ENCODE assay signal across 31 mouse cellular contexts in genomic region chr5:106985594-106985993, GRCm38 (mm10). TPM values are rescaled to one million over a fixed set of nuclear protein-coding genes. Genes with fewer than 3 reads are reported as not detected.
DNase-seq lines count a peak whose midpoint lies in the region; ATAC-seq and TF ChIP-seq lines count a peak whose summit lies in the region.
"Had no signal": no experiment of that assay in that cellular context is flagged by ENCODE, and none has a peak within 500 bp of the region (broad histone marks: within the 10 kb centered on the region; RNA-seq: fewer than 3 reads in every experiment).

No protein-coding gene starts in this region.

- H3K27me3 ChIP-seq in kidney, postnatal 0 days (ENCODE audit: insufficient read depth, low read length): no peaks in the 10 kb centered on the region
- no peaks in the 10 kb centered on the region for H3K27me3 ChIP-seq in lung, postnatal 0 days (replicated peaks; ENCODE audit: insufficient read depth, low read length)
- H3K27me3 ChIP-seq in stomach, embryonic 16.5 days (ENCODE audit: control insufficient read depth, insufficient read depth, low read length): no peaks in the 10 kb centered on the region
- H3K27me3 ChIP-seq: embryonic facial prominence, embryonic 15.5 days; heart, embryonic 13.5 days; hindbrain, embryonic 15.5 days; kidney, embryonic 15.5 days; limb, embryonic 12.5 days; liver, embryonic 15.5 days; midbrain, embryonic 13.5 days; neural tube, embryonic 13.5 days had no signal

- no peaks in the 10 kb centered on the region for H3K9me3 ChIP-seq in kidney, postnatal 0 days (replicated peaks; ENCODE audit: low read length)
- H3K9me3 ChIP-seq in lung, postnatal 0 days (ENCODE audit: low read length): no peaks in the 10 kb centered on the region
- no peaks in the 10 kb centered on the region for H3K9me3 ChIP-seq in stomach, embryonic 16.5 days (replicated peaks; ENCODE audit: control insufficient read depth, low read length)
- H3K9me3 ChIP-seq: embryonic facial prominence, embryonic 10.5 days; embryonic facial prominence, embryonic 15.5 days; heart, embryonic 13.5 days; hindbrain, embryonic 15.5 days; kidney, embryonic 15.5 days; limb, embryonic 12.5 days; liver, embryonic 15.5 days; midbrain, embryonic 13.5 days; neural tube, embryonic 13.5 days had no signal

- 0 out of 2 replicates have a peak, but pooled peaks cover 2% of the 10 kb centered on the region for H3K4me1 ChIP-seq in kidney, postnatal 0 days (replicated peaks; ENCODE audit: insufficient read depth, low read length)
- H3K4me1 ChIP-seq in lung, postnatal 0 days (ENCODE audit: insufficient read depth, low read depth, low read length): peaks cover 3% of the 10 kb centered on the region; the same call in 1 of the 2 replicates
- peaks cover 18% of the 10 kb centered on the region for H3K4me1 ChIP-seq in stomach, embryonic 16.5 days (ENCODE audit: control insufficient read depth, insufficient read depth, low read length)
- H3K4me1 ChIP-seq: hindbrain, embryonic 15.5 days; midbrain, embryonic 13.5 days; neural tube, embryonic 13.5 days had no signal

- no peak overlapping the region for H3K9ac ChIP-seq in kidney, postnatal 0 days (ENCODE audit: low read depth, low read length)
- H3K9ac ChIP-seq in lung, postnatal 0 days (replicated peaks; ENCODE audit: low read depth): no peak overlapping the region
- no peak overlapping the region for H3K9ac ChIP-seq in stomach, embryonic 16.5 days (ENCODE audit: low read length)
- H3K9ac ChIP-seq: embryonic facial prominence, embryonic 15.5 days; heart, embryonic 13.5 days; hindbrain, embryonic 15.5 days; kidney, embryonic 15.5 days; limb, embryonic 12.5 days; liver, embryonic 15.5 days; midbrain, embryonic 13.5 days; neural tube, embryonic 13.5 days had no signal

- H3K27ac ChIP-seq in kidney, postnatal 0 days: no peak overlapping the region
- no peak overlapping the region for H3K27ac ChIP-seq in lung, postnatal 0 days (ENCODE audit: low read length)
- peak overlapping the region; percentile 38; the same call in 1 of the 2 replicates for H3K27ac ChIP-seq in stomach, embryonic 16.5 days (ENCODE audit: low read length)
- H3K27ac ChIP-seq: embryonic facial prominence, embryonic 10.5 days; embryonic facial prominence, embryonic 15.5 days; heart, embryonic 13.5 days; hindbrain, embryonic 15.5 days; kidney, embryonic 15.5 days; limb, embryonic 12.5 days; liver, embryonic 15.5 days; midbrain, embryonic 13.5 days; neural tube, embryonic 13.5 days had no signal

- peaks cover 7% of the 10 kb centered on the region; the same call in 1 of the 2 replicates for H3K36me3 ChIP-seq in kidney, postnatal 0 days (ENCODE audit: insufficient read depth, low read length)
- no peaks in the 10 kb centered on the region for H3K36me3 ChIP-seq in lung, postnatal 0 days (ENCODE audit: insufficient read depth, low read length)
- H3K36me3 ChIP-seq in stomach, embryonic 16.5 days (ENCODE audit: control insufficient read depth, insufficient read depth, low read length): peaks cover 6% of the 10 kb centered on the region; the same call in 1 of the 2 replicates

- 51% methylated on average over 2 of the region's 2 CpGs for WGBS in kidney, postnatal 0 days
- 24% methylated on average over 2 of the region's 2 CpGs for WGBS in lung, postnatal 0 days
- WGBS in stomach, embryonic 16.5 days: 49% methylated on average over 2 of the region's 2 CpGs

- H3K4me3 ChIP-seq in kidney, postnatal 0 days (replicated peaks; ENCODE audit: low read depth, low read length): no peak overlapping the region
- no peak overlapping the region for H3K4me3 ChIP-seq in lung, postnatal 0 days (ENCODE audit: low read depth, low read length)
- H3K4me3 ChIP-seq in stomach, embryonic 16.5 days (replicated peaks; ENCODE audit: low read length): no peak overlapping the region
- H3K4me3 ChIP-seq: embryonic facial prominence, embryonic 10.5 days; embryonic facial prominence, embryonic 15.5 days; heart, embryonic 13.5 days; hindbrain, embryonic 15.5 days; kidney, embryonic 15.5 days; limb, embryonic 12.5 days; liver, embryonic 15.5 days; midbrain, embryonic 13.5 days; neural tube, embryonic 13.5 days had no signal

- TF ChIP-seq EP300 in lung, postnatal 0 days (IDR thresholded peaks at IDR 0.05): peak; percentile 78

- peak; percentile 9 for DNase-seq in CD4-positive, CD25-positive, alpha-beta regulatory T cell, adult 2 months (ENCODE audit: low read depth, low spot score)
- peak; percentile 47 for DNase-seq in kidney, postnatal 0 days (ENCODE audit: low spot score)
- DNase-seq in kidney, adult 18-20 months: no peak
- peak; percentile 89 for DNase-seq in lung, postnatal 0 days (ENCODE audit: low spot score)
- DNase-seq in lung, postnatal 14 days: no peak
- DNase-seq: adrenal gland, adult 2 months; adrenal gland, postnatal 36 days; cerebellum, adult 2 months; cerebellum, postnatal 14 days; gastrocnemius, postnatal 25 days; heart, postnatal 10 days; lung, postnatal 36 days; right cerebral cortex, postnatal 4 days had no signal

- TF ChIP-seq CTCF in kidney, postnatal 0 days (IDR thresholded peaks at IDR 0.05; ENCODE audit: low read depth): no peak
- no peak for TF ChIP-seq CTCF in lung, postnatal 0 days (IDR thresholded peaks at IDR 0.05)

- H3K4me2 ChIP-seq in kidney, postnatal 0 days (ENCODE audit: low read length): no peak overlapping the region
- H3K4me2 ChIP-seq in lung, postnatal 0 days (replicated peaks; ENCODE audit: low read depth, low read length): no peak overlapping the region
- H3K4me2 ChIP-seq in stomach, embryonic 16.5 days (ENCODE audit: low read depth, low read length): no peak overlapping the region
- H3K4me2 ChIP-seq: embryonic facial prominence, embryonic 15.5 days; heart, embryonic 13.5 days; hindbrain, embryonic 15.5 days; kidney, embryonic 15.5 days; limb, embryonic 12.5 days; liver, embryonic 15.5 days; midbrain, embryonic 13.5 days; neural tube, embryonic 13.5 days had no signal

- ATAC-seq in CD4-positive, CD25-positive, alpha-beta regulatory T cell, adult 4 months: no peak
- ATAC-seq in kidney, postnatal 0 days (replicated peaks; ENCODE audit: low FRiP score, low read depth): no peak
- peak; percentile 80 for ATAC-seq in lung, postnatal 0 days
- ATAC-seq in stomach, embryonic 16.5 days (ENCODE audit: insufficient read depth, low FRiP score): peak; percentile 24; the same call in 1 of the 2 replicates
- ATAC-seq in erythroid progenitor cell, adult 5-6 weeks (replicated peaks; ENCODE audit: low FRiP score, poor library complexity, severe bottlenecking): no peak
- ATAC-seq: forebrain, embryonic 14.5 days; intestine, embryonic 16.5 days; midbrain, embryonic 13.5 days had no signal

RNA-seq across cellular contexts. Expression of gene Cdc7, which starts 21.5 kb away (rescaled TPM):
- 10 to 100 TPM; 19.1 to 23.9 TPM for polyA plus RNA-seq in CD4-positive, CD25-positive, alpha-beta regulatory T cell, adult 4 months (2017; shearing (Covaris generic))
- 14.8 and 19.0 TPM in 2 replicates for polyA plus RNA-seq in kidney, postnatal 0 days (2015; fragmentation: Nextera tagmentation; extraction: Ambion mirVana)
- polyA plus RNA-seq in lung, postnatal 0 days (2015; fragmentation: Nextera tagmentation; extraction: Ambion mirVana): 4.3 and 5.2 TPM in 2 replicates
- polyA plus RNA-seq in stomach, embryonic 16.5 days (2015; fragmentation: Nextera tagmentation; extraction: Ambion mirVana): 39.2 and 42.6 TPM in 2 replicates
- 45.4 and 69.6 TPM in 2 replicates for total RNA-seq in erythroid progenitor cell, adult 5-6 weeks (2015; ENCODE audit: low replicate concordance)
- total RNA-seq in erythroid progenitor cell, adult 5-6 weeks (2017; ENCODE audit: low replicate concordance): 17.3 and 52.6 TPM in 2 replicates

RNA-seq across cellular contexts. Expression of gene Hfm1, which starts 59.5 kb away (rescaled TPM):
- not detected for polyA plus RNA-seq in CD4-positive, CD25-positive, alpha-beta regulatory T cell, adult 4 months (2017; shearing (Covaris generic))
- polyA plus RNA-seq in kidney, postnatal 0 days (2015; fragmentation: Nextera tagmentation; extraction: Ambion mirVana): 1.1 and 1.2 TPM in 2 replicates
- 0.08 and 0.10 TPM in 2 replicates for polyA plus RNA-seq in lung, postnatal 0 days (2015; fragmentation: Nextera tagmentation; extraction: Ambion mirVana)
- polyA plus RNA-seq in stomach, embryonic 16.5 days (2015; fragmentation: Nextera tagmentation; extraction: Ambion mirVana): 0.67 and 0.87 TPM in 2 replicates
- 5.0 TPM in 1 of 2 replicates, not detected in the other for total RNA-seq in erythroid progenitor cell, adult 5-6 weeks (2015; ENCODE audit: low replicate concordance)
- total RNA-seq in erythroid progenitor cell, adult 5-6 weeks (2017; ENCODE audit: low replicate concordance): not detected in 2 replicates
- total RNA-seq: adrenal gland, adult 2 months; gastrocnemius, adult 18-20 months; gastrocnemius, postnatal 25 days; heart, adult 8-10 months; heart, postnatal 10 days; liver, adult 2 months had no signal
- polyA plus RNA-seq: adrenal gland, adult 2 months; liver, adult 2 months; liver, embryonic 15.5 days; spleen, adult 2 months had no signal

Comparison
In these comparisons a context has a peak if more than half of its experiments do, and no peak if none do; other contexts are left out.
1. DNase-seq: peak in CD4-positive, CD25-positive, alpha-beta regulatory T cell, adult 2 months (single experiment), kidney, postnatal 0 days (single experiment) and lung, postnatal 0 days (single experiment); none in kidney, adult 18-20 months (single experiment) and lung, postnatal 14 days (single experiment).
2. ATAC-seq: peak in lung, postnatal 0 days (single experiment) and stomach, embryonic 16.5 days (single experiment); none in CD4-positive, CD25-positive, alpha-beta regulatory T cell, adult 4 months (single experiment), kidney, postnatal 0 days (single experiment) and erythroid progenitor cell, adult 5-6 weeks (single experiment).